Mouse (Mus musculus): ENCODE measurements at regions not wholly inside any gene's neighbourhood (a gene's known extent, or its start where the extent isn't known, plus 50 kb on each side); places are given as distances from the start of the nearest gene placed in this dataset.

- 37% methylated on average over 12 of the region's 12 CpGs for WGBS
- no peak for ATAC-seq (ENCODE audit: low FRiP score)
- DNase-seq (ENCODE audit: low spot score): no peak
- H3K9ac ChIP-seq (replicated peaks; ENCODE audit: low read length, poor library complexity, severe bottlenecking): no peak overlapping the region
- H3K9me3 ChIP-seq (ENCODE audit: low read length): no peaks in the 10 kb centered on the region
- H3K4me1 ChIP-seq (ENCODE audit: insufficient read depth, low read length): no peaks in the 10 kb centered on the region
- H3K4me3 ChIP-seq (ENCODE audit: low read depth, low read length): no peak overlapping the region
- H3K27ac ChIP-seq (ENCODE audit: low read depth, low read length): no peak overlapping the region
- H3K36me3 ChIP-seq (ENCODE audit: insufficient read depth, low read length): no peaks in the 10 kb centered on the region
- 0 out of 2 replicates have a peak overlapping the region, but pooled peaks have one; percentile 4 for H3K4me2 ChIP-seq (ENCODE audit: low read depth, low read length, poor library complexity, severe bottlenecking)
- H3K27me3 ChIP-seq (ENCODE audit: insufficient read depth, low read length): no peaks in the 10 kb centered on the region
- no peak for TF ChIP-seq CTCF (IDR thresholded peaks at IDR 0.05)
Measured at GRCm38 (mm10) chr11:93808431-93808830, 77.1 kb downstream of the Utp18 start.

- WGBS: 95% methylated on average over 2 of the region's 2 CpGs
- no peaks in the 10 kb centered on the region for H3K27me3 ChIP-seq (ENCODE audit: insufficient read depth, low read length)
- no peak for ATAC-seq (ENCODE audit: low FRiP score)
Measured at GRCm38 (mm10) chr11:93807205-93807604, 78.4 kb downstream of the Utp18 start.

GRCm38 (mm10) chr11:93771143-93771940 is 114.2 kb downstream of the Utp18 start:
- Histone ChIP-seq H3K9me3 (ENCODE audit: low read length) (no peaks in the 10 kb centered on the region), H3K27me3 (ENCODE audit: insufficient read depth, low read length) (no peaks in the 10 kb centered on the region), H3K4me1 (ENCODE audit: insufficient read depth, low read length) (no peaks in the 10 kb centered on the region), H3K4me2 (ENCODE audit: low read depth, low read length, poor library complexity, severe bottlenecking) (no peak overlapping the region), H3K4me3 (ENCODE audit: low read depth, low read length) (no peak overlapping the region), H3K36me3 (ENCODE audit: insufficient read depth, low read length) (no peaks in the 10 kb centered on the region), H3K9ac (replicated peaks; ENCODE audit: low read length, poor library complexity, severe bottlenecking) (no peak overlapping the region), H3K27ac (ENCODE audit: low read depth, low read length) (no peak overlapping the region)
- 67% methylated on average over 5 of the region's 5 CpGs for WGBS
- ATAC-seq (ENCODE audit: low FRiP score) (no peak), DNase-seq (ENCODE audit: low spot score) (peak; percentile 43)
- no peak for TF ChIP-seq CTCF (IDR thresholded peaks at IDR 0.05)

More at GRCm38 (mm10) chr11:93807205-93807604, 78.4 kb downstream of the Utp18 start:
- no peak for TF ChIP-seq CTCF (IDR thresholded peaks at IDR 0.05)
- Histone ChIP-seq H3K4me1 (ENCODE audit: insufficient read depth, low read length) (no peaks in the 10 kb centered on the region), H3K9me3 (ENCODE audit: low read length) (no peaks in the 10 kb centered on the region), H3K9ac (replicated peaks; ENCODE audit: low read length, poor library complexity, severe bottlenecking) (no peak overlapping the region), H3K27ac (ENCODE audit: low read depth, low read length) (no peak overlapping the region), H3K4me2 (ENCODE audit: low read depth, low read length, poor library complexity, severe bottlenecking) (no peak overlapping the region), H3K4me3 (ENCODE audit: low read depth, low read length) (no peak overlapping the region), H3K36me3 (ENCODE audit: insufficient read depth, low read length) (no peaks in the 10 kb centered on the region)
- DNase-seq (ENCODE audit: low spot score): no peak

- no peak overlapping the region for H3K9ac ChIP-seq (replicated peaks; ENCODE audit: low read length, poor library complexity, severe bottlenecking)
- H3K27me3 ChIP-seq (ENCODE audit: insufficient read depth, low read length): no peaks in the 10 kb centered on the region
- H3K4me3 ChIP-seq (ENCODE audit: low read depth, low read length): no peak overlapping the region
- DNase-seq (ENCODE audit: low spot score): no peak
- no peaks in the 10 kb centered on the region for H3K4me1 ChIP-seq (ENCODE audit: insufficient read depth, low read length)
- no peak overlapping the region for H3K27ac ChIP-seq (ENCODE audit: low read depth, low read length)
- H3K36me3 ChIP-seq (ENCODE audit: insufficient read depth, low read length): no peaks in the 10 kb centered on the region
- TF ChIP-seq CTCF (IDR thresholded peaks at IDR 0.05): no peak
- ATAC-seq (ENCODE audit: low FRiP score): no peak
- no peak overlapping the region for H3K4me2 ChIP-seq (ENCODE audit: low read depth, low read length, poor library complexity, severe bottlenecking)
- 96% methylated on average over 4 of the region's 4 CpGs for WGBS
- no peaks in the 10 kb centered on the region for H3K9me3 ChIP-seq (ENCODE audit: low read length)
Measured at GRCm38 (mm10) chr11:93765961-93766360, 119.6 kb downstream of the Utp18 start.

- H3K4me2 ChIP-seq (ENCODE audit: low read depth, low read length, poor library complexity, severe bottlenecking): peak overlapping the region; percentile 42
- H3K27ac ChIP-seq (ENCODE audit: low read depth, low read length): no peak overlapping the region
- H3K9ac ChIP-seq (replicated peaks; ENCODE audit: low read length, poor library complexity, severe bottlenecking): no peak overlapping the region
- peak overlapping the region; percentile 8; the same call in 1 of the 2 replicates for H3K4me3 ChIP-seq (ENCODE audit: low read depth, low read length)
- no peaks in the 10 kb centered on the region for H3K27me3 ChIP-seq (ENCODE audit: insufficient read depth, low read length)
- ATAC-seq (ENCODE audit: low FRiP score) (no peak), DNase-seq (ENCODE audit: low spot score) (peak; percentile 76)
- H3K36me3 ChIP-seq (ENCODE audit: insufficient read depth, low read length): no peaks in the 10 kb centered on the region
- TF ChIP-seq CTCF (IDR thresholded peaks at IDR 0.05): peak; percentile 76
- no peaks in the 10 kb centered on the region for H3K9me3 ChIP-seq (ENCODE audit: low read length)
- H3K4me1 ChIP-seq (ENCODE audit: insufficient read depth, low read length): no peaks in the 10 kb centered on the region
- WGBS: 22% methylated on average over 18 of the region's 18 CpGs
Measured at GRCm38 (mm10) chr11:93762832-93763530, 122.6 kb downstream of the Utp18 start.

- Histone ChIP-seq H3K36me3 (ENCODE audit: insufficient read depth, low read length) (no peaks in the 10 kb centered on the region), H3K4me2 (ENCODE audit: low read depth, low read length, poor library complexity, severe bottlenecking) (no peak overlapping the region), H3K27ac (ENCODE audit: low read depth, low read length) (no peak overlapping the region), H3K4me1 (ENCODE audit: insufficient read depth, low read length) (no peaks in the 10 kb centered on the region), H3K9ac (replicated peaks; ENCODE audit: low read length, poor library complexity, severe bottlenecking) (no peak overlapping the region), H3K27me3 (ENCODE audit: insufficient read depth, low read length) (no peaks in the 10 kb centered on the region), H3K9me3 (ENCODE audit: low read length) (no peaks in the 10 kb centered on the region), H3K4me3 (ENCODE audit: low read depth, low read length) (no peak overlapping the region)
- WGBS: 92% methylated on average over 7 of the region's 7 CpGs
- no peak for TF ChIP-seq CTCF (IDR thresholded peaks at IDR 0.05)
- ATAC-seq (ENCODE audit: low FRiP score) (no peak), DNase-seq (ENCODE audit: low spot score) (no peak)
Measured at GRCm38 (mm10) chr11:93757825-93758224, 127.7 kb downstream of the Utp18 start.

Data from midbrain, postnatal 0 days (tissue).